Mouse (Mus musculus): Measurements from ENCODE around the gene Scarb1.

DNA sequence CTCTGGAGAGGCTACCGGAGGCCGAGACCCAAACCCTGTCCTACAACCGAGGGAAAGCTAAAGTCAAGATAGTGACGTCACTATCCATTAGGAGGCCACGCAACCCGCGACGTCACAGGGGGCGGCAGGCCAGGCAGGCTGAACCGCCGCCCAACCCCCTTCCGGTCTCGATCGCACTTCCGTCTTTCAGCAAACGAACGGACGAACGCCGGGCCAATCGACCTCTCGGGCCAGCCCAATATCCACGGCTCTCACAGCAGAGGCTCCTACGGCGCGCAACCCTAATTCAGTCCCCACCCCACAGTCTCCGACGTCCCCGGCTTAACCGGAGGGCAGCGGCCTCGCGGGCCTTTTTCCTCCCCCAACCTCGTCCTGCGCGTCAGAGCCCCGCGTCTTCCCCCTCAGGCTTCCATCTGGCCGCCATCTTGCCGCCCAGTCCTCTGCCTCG lies 48.3 kb upstream of the Scarb1 start, which contains the start of gene Gm10382:
- TF ChIP-seq TAL1 (IDR thresholded peaks at IDR 0.05; ENCODE audit: low read length) (no peak), GATA1 (IDR thresholded peaks at IDR 0.05; ENCODE audit: low read length) (no peak)
